Mouse (Mus musculus) heart, embryonic 12.5 days (tissue): ENCODE data around the gene Ccdc162. TPM values are rescaled to one million over a fixed set of nuclear protein-coding genes. Genes with fewer than 3 reads are reported as not detected.

Source experiments
- ATAC-seq: fragments of 200-750 bp; cut with Nextera tagmentation; 2 replicates; pipeline ENCODE4 v1.8.0; 2017; ENCODE audit warnings: moderate TSS enrichment, moderate library complexity; ENCODE audit not compliant: insufficient number of reproducible peaks, low FRiP score
- H3K27ac ChIP-seq: fragments of 300-500 bp; sonication (generic); 2 replicates; pipeline ENCODE4 v1.5.1; 2016; ENCODE audit warnings: mild to moderate bottlenecking, moderate library complexity; ENCODE audit not compliant: poor library complexity, severe bottlenecking
- H3K27me3 ChIP-seq: fragments of 300-500 bp; sonication (generic); replicated peaks from 2 replicates; pipeline ENCODE4 v1.6.1; 2016; ENCODE audit warnings: mild to moderate bottlenecking, moderate library complexity
- H3K36me3 ChIP-seq: fragments of 300-500 bp; sonication (generic); 2 replicates; pipeline ENCODE4 v1.6.1; 2016; ENCODE audit warnings: mild to moderate bottlenecking, moderate library complexity
- H3K4me1 ChIP-seq: fragments of 300-500 bp; sonication (generic); replicated peaks from 2 replicates; pipeline ENCODE4 v1.6.1; 2016; ENCODE audit warnings: mild to moderate bottlenecking
- H3K4me2 ChIP-seq: fragments of 300-500 bp; sonication (generic); 2 replicates; pipeline ENCODE4 v1.6.1; 2016; ENCODE audit warnings: mild to moderate bottlenecking, moderate library complexity
- H3K4me3 ChIP-seq: fragments of 300-500 bp; sonication (generic); 2 replicates; pipeline ENCODE4 v1.5.1; 2016; ENCODE audit warnings: mild to moderate bottlenecking
- H3K9ac ChIP-seq: fragments of 300-500 bp; sonication (generic); 2 replicates; pipeline ENCODE4 v1.6.1; 2016; ENCODE audit warnings: mild to moderate bottlenecking, moderate library complexity
- H3K9me3 ChIP-seq: fragments of 300-500 bp; sonication (generic); replicated peaks from 2 replicates; pipeline ENCODE4 v1.6.1; 2016; ENCODE audit warnings: mild to moderate bottlenecking, moderate library complexity
- WGBS: fragments of 180-500 bp; shearing (Covaris S2); methylation state at CpG from one replicate; pipeline ENCODE4 v1.1.7; 2016; 5-methylcytosine and 5-hydroxymethylcytosine counted together
- polyA plus RNA-seq: library from polyadenylated mRNA; unstranded; fragments of >200 nt; fragmentation: Nextera tagmentation; extraction: Ambion mirVana; gene quantifications from 2 replicates; pipeline ENCODE4 v1.2.1, GENCODE M21; 2016

Ccdc162 gene
- polyA plus RNA-seq, 1 experiment from 2014 or later, result 0.34 TPM

GRCm38 (mm10) chr10:41575451-41576327, 140.7 kb downstream of the Ccdc162 start:
- no peak overlapping the region for H3K4me2 ChIP-seq
- no peaks in the 10 kb centered on the region for H3K9me3 ChIP-seq
- H3K4me1 ChIP-seq, result peaks cover 33% of the 10 kb centered on the region
- H3K27ac ChIP-seq, result no peak overlapping the region
- no peak overlapping the region for H3K4me3 ChIP-seq
- no peaks in the 10 kb centered on the region for H3K27me3 ChIP-seq
- H3K9ac ChIP-seq, result no peak overlapping the region; the same call in 1 of the 2 replicates
- no peaks in the 10 kb centered on the region for H3K36me3 ChIP-seq
- WGBS, result 73% methylated on average over 8 of the region's 8 CpGs
- no peak for ATAC-seq

GRCm38 (mm10) chr10:41573190-41573589, 143.2 kb downstream of the Ccdc162 start:
- Histone ChIP-seq H3K27me3 (no peaks in the 10 kb centered on the region), H3K27ac (no peak overlapping the region), H3K9ac (no peak overlapping the region), H3K36me3 (no peaks in the 10 kb centered on the region), H3K4me1 (peaks cover 30% of the 10 kb centered on the region), H3K4me3 (no peak overlapping the region), H3K4me2 (peak overlapping the region; percentile 37), H3K9me3 (no peaks in the 10 kb centered on the region)
- 10% methylated on average over 6 of the region's 6 CpGs for WGBS
- no peak for ATAC-seq

DNA sequence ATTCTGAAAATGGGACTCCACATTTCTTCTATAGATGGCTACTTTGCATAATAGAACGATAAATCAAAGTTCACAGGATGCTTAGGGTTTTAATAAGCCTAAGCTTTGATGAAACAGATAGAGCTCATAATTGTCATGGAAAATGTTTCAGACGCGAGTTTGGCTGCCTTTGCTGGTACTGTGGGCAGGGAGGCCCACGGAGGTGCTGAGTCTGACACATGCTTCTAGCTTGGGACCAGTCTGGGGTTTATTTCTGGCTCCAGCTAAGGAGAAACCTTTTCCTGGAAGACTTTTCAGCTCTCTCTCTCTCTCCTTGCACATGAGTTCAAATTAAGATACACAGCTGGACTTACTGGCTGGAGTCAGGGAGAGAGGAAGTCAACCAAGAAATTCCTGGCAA, 144.2 kb downstream of the Ccdc162 start:
- H3K9me3 ChIP-seq, result no peaks in the 10 kb centered on the region
- H3K4me3 ChIP-seq, result no peak overlapping the region
- 71% methylated on average over 4 of the region's 4 CpGs for WGBS
- no peak for ATAC-seq
- H3K4me1 ChIP-seq, result peaks cover 30% of the 10 kb centered on the region
- no peaks in the 10 kb centered on the region for H3K36me3 ChIP-seq
- H3K27me3 ChIP-seq, result no peaks in the 10 kb centered on the region
- no peak overlapping the region for H3K4me2 ChIP-seq
- H3K9ac ChIP-seq, result no peak overlapping the region
- no peak overlapping the region for H3K27ac ChIP-seq

DNA sequence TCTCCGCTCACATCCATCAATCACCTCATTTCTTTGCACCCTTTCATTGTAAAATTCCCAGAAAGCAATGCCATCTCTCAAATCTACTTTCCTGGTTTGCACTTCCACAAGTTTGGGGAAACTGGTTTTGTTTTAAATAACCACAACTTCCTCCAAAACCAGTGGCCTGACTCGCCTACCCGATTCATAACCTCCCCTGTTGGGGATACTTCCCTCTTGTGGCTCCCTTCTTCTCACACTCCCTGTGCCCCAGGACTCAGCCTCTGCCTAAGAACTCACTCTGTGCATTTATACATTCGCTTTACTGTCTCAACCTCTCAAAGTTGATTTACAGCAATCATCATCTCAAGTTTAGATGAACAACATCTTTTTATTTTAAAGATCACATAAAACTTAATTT, 145.4 kb downstream of the Ccdc162 start:
- H3K36me3 ChIP-seq, result no peaks in the 10 kb centered on the region
- no peak overlapping the region for H3K4me2 ChIP-seq
- no peak for ATAC-seq
- H3K9ac ChIP-seq, result no peak overlapping the region
- WGBS, result 81% methylated on average over 4 of the region's 4 CpGs
- H3K4me1 ChIP-seq, result peaks cover 28% of the 10 kb centered on the region
- no peak overlapping the region for H3K27ac ChIP-seq
- H3K9me3 ChIP-seq, result no peaks in the 10 kb centered on the region
- H3K27me3 ChIP-seq, result no peaks in the 10 kb centered on the region
- H3K4me3 ChIP-seq, result no peak overlapping the region

DNA sequence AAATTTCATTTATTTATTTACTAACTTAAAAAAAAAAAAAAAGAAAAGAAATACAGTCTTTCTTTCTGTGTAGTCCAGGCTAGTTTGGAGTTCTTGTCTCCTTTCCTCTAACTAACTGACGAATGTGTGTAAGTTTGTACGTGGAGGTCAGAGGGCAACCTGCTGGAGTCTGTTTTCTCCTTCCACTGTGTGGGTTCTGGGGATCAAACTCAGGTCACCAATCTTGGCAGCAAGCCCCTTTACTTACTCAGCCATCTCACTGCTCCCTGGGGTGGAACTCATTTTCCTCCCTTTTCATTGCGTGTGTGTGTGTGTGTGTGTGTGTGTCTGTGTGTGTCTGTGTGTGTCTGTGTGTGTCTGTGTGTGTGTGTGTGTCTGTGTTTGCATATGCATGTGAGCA, 148.1 kb downstream of the Ccdc162 start:
- Histone ChIP-seq H3K36me3 (no peaks in the 10 kb centered on the region), H3K4me1 (peaks cover 27% of the 10 kb centered on the region), H3K4me3 (no peak overlapping the region), H3K4me2 (no peak overlapping the region), H3K27ac (no peak overlapping the region), H3K9me3 (no peaks in the 10 kb centered on the region), H3K27me3 (no peaks in the 10 kb centered on the region), H3K9ac (no peak overlapping the region)
- 43% methylated on average over 3 of the region's 3 CpGs for WGBS
- no peak for ATAC-seq

DNA sequence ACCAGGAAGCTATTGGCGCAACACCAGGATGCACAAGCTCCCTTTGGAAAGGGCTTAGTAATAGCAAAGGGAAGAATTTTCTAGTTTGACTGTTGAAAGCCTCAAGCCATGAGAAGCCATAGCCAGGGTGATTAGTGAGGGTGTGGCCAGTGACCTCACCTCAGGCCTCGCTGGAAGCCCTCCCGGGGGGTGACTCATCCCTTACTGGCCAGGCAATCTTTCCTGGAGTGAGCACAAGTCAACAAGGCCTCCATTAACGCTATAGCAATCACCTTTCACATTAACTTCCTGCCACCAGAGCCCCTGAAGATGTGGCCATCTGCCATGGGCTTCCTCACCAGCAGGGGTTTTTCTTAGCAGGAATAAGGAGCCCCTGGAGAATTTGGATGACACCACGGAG, 151.3 kb downstream of the Ccdc162 start:
- H3K4me3 ChIP-seq, result no peak overlapping the region
- 23% methylated on average over 5 of the region's 5 CpGs for WGBS
- H3K27me3 ChIP-seq, result no peaks in the 10 kb centered on the region
- H3K9me3 ChIP-seq, result peaks cover 10% of the 10 kb centered on the region
- H3K9ac ChIP-seq, result no peak overlapping the region
- H3K36me3 ChIP-seq, result peaks cover 4% of the 10 kb centered on the region; the same call in 1 of the 2 replicates
- no peak overlapping the region for H3K27ac ChIP-seq
- peaks cover 13% of the 10 kb centered on the region for H3K4me1 ChIP-seq
- no peak overlapping the region for H3K4me2 ChIP-seq
- no peak for ATAC-seq

- Histone ChIP-seq H3K27me3 (no peaks in the 10 kb centered on the region), H3K4me2 (no peak overlapping the region), H3K4me3 (no peak overlapping the region), H3K9me3 (peaks cover 15% of the 10 kb centered on the region), H3K9ac (no peak overlapping the region), H3K27ac (no peak overlapping the region), H3K4me1 (peaks cover 13% of the 10 kb centered on the region), H3K36me3 (peaks cover 4% of the 10 kb centered on the region; the same call in 1 of the 2 replicates)
- no peak for ATAC-seq
- 73% methylated on average over 10 of the region's 10 CpGs for WGBS
Observed at GRCm38 (mm10) chr10:41561701-41562395, 154.6 kb downstream of the Ccdc162 start.

DNA sequence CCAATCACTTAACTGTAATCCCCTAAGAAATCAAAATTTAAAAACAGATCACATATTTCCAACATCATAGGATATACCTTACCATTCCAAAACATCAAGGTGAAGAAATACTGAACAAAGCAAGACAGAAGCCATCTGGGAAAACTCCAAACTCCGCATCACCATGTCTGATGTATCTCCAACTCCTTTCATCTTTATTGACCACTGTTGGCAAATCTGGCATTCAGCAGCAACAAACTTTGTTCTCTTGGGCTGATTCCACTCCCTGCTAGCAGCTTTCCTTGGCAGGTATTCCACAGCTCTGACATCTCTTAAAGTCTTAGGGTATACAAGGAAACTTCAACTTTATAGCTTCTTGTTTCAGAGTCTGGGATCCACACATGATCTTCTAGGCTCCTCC, 158.0 kb downstream of the Ccdc162 start:
- Histone ChIP-seq H3K36me3 (peaks cover 4% of the 10 kb centered on the region; the same call in 1 of the 2 replicates), H3K9ac (no peak overlapping the region), H3K9me3 (peaks cover 15% of the 10 kb centered on the region), H3K4me2 (no peak overlapping the region), H3K27me3 (no peaks in the 10 kb centered on the region), H3K27ac (no peak overlapping the region), H3K4me3 (no peak overlapping the region), H3K4me1 (peaks cover 2% of the 10 kb centered on the region; the same call in 1 of the 2 replicates)
- 89% methylated on average over 1 of the region's 1 CpGs for WGBS
- ATAC-seq, result no peak

GRCm38 (mm10) chr10:41555081-41555480, 161.4 kb downstream of the Ccdc162 start:
- Histone ChIP-seq H3K36me3 (no peaks in the 10 kb centered on the region), H3K9me3 (peaks cover 6% of the 10 kb centered on the region; the same call in 1 of the 2 replicates), H3K4me1 (peaks cover 15% of the 10 kb centered on the region; the same call in 1 of the 2 replicates), H3K27me3 (no peaks in the 10 kb centered on the region), H3K4me3 (no peak overlapping the region), H3K27ac (no peak overlapping the region), H3K9ac (no peak overlapping the region), H3K4me2 (no peak overlapping the region)
- WGBS, result 78% methylated on average over 3 of the region's 3 CpGs
- ATAC-seq, result no peak

DNA sequence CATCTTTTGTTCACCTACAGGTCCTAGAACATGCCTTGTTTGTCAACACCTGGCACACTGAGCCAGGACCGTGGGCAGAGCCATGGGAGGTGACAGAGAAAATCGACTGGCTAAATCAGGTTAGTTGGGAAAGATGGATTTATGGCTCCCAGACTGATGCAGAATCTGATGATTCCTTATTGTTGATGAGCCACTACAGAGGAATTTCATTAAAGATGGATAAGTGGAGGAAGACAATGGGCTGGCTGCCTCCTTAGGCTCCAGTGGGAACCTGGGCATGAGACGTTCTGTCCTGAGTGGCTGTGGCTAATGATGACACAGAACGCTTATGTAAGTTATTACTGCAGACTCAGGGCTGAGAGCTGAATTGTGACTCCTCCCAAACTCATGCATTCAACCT, 162.7 kb downstream of the Ccdc162 start:
- H3K36me3 ChIP-seq, result no peaks in the 10 kb centered on the region
- no peak overlapping the region for H3K27ac ChIP-seq
- H3K4me3 ChIP-seq, result no peak overlapping the region
- H3K4me1 ChIP-seq, result peaks cover 15% of the 10 kb centered on the region; the same call in 1 of the 2 replicates
- no peak overlapping the region for H3K4me2 ChIP-seq
- no peak for ATAC-seq
- H3K27me3 ChIP-seq, result no peaks in the 10 kb centered on the region
- H3K9ac ChIP-seq, result no peak overlapping the region
- H3K9me3 ChIP-seq, result peaks cover 7% of the 10 kb centered on the region
- WGBS, result 73% methylated on average over 4 of the region's 4 CpGs

DNA sequence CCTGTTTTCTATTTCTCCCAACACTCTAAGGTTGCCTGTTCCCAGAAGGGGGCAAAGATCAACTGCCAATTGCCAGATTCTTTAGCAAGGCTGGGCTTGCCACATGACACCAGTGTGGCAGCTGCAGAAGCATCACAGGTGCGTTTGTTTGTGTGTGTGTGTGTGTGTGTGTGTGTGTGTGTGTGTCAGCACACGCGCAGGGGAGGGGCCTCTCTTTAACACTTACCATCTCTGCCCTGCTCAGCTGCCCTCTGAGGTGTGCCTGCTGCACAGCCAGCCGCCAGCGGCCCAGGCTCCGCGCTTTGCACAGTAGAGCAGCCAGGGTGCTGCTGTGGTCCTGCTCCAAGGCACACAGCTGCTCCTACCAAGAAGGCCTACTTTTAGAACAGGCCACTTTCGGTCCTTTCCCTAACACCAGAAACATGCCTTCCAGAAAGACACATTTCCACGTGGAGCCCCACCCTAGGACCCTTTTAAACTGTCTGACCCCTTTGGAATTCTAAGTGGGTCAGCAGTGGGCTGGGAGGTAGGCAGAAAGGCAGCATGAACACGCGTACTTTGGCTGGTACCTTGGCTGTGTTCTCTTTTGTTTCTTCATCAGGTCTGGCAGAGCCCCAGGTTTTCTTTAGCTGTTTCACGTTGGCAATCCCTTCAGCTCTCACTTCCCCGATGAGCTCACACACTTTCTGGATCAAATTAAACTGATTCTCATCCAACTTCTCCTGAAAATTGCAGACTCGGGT, 163.4 kb downstream of the Ccdc162 start:
- WGBS, result 51% methylated on average over 14 of the region's 14 CpGs
- H3K4me1 ChIP-seq, result peaks cover 15% of the 10 kb centered on the region; the same call in 1 of the 2 replicates
- no peak overlapping the region for H3K27ac ChIP-seq
- H3K9ac ChIP-seq, result no peak overlapping the region
- no peak for ATAC-seq
- H3K36me3 ChIP-seq, result no peaks in the 10 kb centered on the region
- H3K4me3 ChIP-seq, result no peak overlapping the region
- H3K27me3 ChIP-seq, result no peaks in the 10 kb centered on the region
- H3K4me2 ChIP-seq, result no peak overlapping the region
- peaks cover 7% of the 10 kb centered on the region for H3K9me3 ChIP-seq
